Mouse (Mus musculus): ENCODE measurements at regions not wholly inside any gene's neighbourhood (a gene's known extent, or its start where the extent isn't known, plus 50 kb on each side); places are given as distances from the start of the nearest gene placed in this dataset.

DNA sequence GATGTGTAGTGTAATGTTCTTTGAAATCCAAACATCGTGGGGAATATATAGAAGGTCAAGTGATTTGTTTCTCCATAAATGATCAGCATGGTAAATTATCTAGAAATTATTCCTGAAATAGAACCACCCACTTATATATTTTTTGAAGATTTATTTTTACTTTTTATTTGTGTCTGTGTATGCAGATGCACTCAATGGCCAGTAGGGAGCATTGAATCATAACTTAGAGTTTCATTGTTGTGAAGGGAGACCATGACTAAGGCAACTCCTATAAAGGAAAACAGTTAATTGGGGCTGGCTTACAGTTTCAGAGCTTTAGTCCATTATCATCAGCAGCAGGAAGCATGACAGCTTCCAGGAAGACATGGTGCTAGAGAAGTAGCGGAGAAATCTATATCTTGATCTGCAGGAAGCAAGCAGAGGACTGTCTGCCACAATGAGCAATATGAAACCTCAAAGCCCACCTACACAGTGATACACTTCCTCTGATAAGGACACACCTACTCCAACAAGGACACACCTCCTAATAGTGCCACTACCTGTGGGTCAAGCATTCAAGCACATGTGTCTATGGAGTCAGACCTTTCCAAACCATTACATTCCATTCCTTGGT lies 359.9 kb upstream of the Hs6st1 start:
- DNase-seq = no peak
- intact Hi-C loops (cut with DNase I) = no loop called here

DNA sequence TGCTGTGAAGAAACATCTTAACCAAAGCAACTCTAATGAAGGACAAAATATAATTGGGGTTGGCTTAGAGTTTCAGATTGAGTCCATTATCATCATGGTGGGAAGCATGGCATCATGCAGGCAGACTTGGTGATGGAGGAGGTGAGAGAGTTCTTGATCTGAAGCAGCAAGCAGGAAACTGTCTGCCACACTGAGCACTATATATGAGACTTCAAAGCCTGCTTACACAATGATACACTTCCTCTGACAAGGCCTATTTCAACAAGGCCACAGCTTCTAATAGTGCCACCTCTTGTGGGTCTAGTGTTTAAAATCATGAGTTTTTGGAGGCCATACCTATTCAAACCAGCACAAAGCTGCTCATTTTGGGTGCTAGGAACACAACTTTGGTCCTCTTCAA lies 359.0 kb upstream of the Hs6st1 start:
- intact Hi-C loops (cut with DNase I) = no loop called here
- DNase-seq = no peak

DNA sequence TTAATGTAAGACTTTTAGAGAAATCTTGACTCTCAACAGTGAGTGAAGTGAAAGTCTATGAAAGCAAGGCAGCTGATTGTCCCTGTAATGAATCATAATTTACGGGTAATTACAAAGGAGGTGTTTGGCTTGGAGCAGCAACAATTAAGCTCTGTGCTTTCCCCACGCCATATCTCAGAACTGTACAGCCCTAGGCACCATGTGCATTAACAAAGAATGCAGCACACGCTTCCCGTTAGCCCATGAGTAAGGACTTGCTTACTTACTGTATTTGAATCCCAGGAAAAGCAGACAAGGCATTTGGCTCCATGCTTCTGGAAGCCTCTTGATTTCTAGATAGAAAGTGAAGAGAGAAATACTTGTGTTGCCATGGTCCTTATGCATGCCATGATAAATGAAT lies 354.2 kb upstream of the Hs6st1 start:
- no peak for DNase-seq
- intact Hi-C loops (cut with DNase I) = no loop called here

DNA sequence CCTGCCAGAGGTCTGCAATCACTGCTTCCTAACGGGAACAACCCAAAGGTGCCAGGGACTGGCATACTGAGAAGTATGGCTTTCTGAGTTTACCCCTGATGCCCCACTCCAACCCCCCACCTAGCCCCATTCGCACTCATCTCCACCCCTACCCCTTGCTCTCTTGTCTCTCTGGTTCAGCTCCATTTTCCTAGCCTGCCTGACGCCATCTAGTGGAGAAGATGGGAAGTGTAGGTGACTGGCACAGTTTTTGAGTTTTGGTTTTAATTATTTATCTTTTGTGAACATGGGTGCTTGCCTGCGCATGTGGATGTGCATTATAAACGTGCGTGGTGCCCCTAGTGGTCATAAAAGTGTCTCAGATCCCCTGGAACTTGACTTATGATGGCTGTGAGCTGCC lies 352.3 kb upstream of the Hs6st1 start:
- intact Hi-C loops (cut with DNase I) = no loop called here
- DNase-seq = no peak

DNA sequence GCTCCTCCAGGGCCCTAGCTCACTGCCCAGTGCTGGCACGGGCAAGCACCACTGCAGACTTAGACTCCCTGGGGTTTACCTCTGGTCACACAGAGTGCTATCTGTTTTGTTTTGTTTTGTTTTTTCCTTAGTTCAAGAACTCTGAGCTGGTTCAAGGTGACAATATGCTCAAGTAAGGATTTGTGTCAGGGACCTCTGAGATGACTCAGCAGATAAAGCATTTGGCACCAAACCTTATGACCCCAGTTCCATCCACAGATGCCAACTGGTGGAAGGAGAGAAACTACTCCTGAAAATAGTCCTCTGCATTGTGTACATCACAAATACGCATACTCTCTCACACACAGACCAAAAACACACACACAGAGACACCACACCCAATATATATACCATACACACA lies 351.0 kb upstream of the Hs6st1 start:
- DNase-seq = no peak
- intact Hi-C loops (cut with DNase I) = no loop called here

DNA sequence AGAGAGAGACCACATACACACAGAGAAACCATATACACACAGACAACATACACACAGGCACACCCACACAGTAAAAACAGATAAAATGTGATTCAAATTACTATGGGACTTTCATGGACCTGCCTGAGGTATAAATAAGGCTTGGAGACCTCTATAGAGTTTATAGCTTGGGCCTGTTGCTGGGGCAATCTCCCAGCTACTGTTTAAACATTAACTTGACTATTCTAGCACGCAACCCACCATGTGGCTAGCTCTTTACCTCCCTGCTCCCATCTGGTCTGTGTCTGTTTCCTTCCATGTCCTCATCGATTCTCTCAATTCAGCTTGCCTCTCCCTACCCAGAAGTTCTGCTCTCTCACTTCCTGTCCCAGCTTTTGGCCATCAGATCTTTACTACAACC lies 350.5 kb upstream of the Hs6st1 start:
- intact Hi-C loops (cut with DNase I) = no loop called here
- no peak for DNase-seq

DNA sequence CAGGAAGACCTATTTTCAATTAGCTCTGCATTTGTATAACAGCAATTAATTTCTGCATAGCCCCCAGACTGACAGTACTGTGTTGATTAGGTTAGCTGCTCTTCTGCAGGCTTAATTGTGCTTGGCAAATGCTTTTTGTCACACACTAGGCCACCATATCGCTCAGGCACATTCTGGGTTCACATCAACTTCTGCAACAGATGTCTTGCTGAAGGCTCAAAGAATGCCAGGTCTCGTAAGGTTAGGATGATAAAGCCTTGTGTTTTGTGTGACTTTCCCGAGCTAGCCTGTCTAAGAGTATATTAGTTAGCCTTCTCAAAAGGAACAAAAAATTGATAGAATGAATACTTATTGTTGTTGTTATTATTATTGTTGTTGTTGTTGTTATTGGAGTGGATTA lies 348.1 kb upstream of the Hs6st1 start:
- intact Hi-C loops (cut with DNase I) = no loop called here
- DNase-seq = no peak

DNA sequence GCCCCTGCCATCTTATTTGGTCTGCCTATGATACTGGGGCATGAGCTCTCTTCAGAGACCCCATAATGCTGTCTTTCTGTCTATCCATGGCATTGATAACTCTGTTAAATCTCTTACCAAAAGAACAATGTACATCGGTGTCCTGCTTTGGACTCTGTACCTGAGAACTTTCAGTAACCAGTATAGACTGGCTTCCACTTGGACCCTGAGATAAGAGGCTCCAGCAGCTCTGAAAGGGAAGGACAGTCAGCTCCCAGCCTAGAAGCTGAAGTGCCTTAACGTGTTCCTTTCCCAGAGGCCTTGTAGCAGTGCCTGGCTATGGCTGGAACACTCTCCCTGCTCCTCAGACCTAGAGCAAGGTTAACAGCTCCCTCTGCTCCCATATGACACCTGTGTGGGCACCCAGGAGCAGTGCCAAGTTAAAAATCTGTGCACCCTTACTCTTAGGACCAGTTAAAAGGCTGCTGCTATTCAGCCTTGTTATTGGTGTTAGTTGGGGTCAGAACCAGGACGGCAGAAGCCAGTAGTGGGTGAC lies 343.8 kb upstream of the Hs6st1 start:
- intact Hi-C loops (cut with DNase I) = loop anchor here (2.0 kb wide), 1 partner anchor 410 kb away; no protein-coding TSS in a partner anchor
- no peak for DNase-seq

DNA sequence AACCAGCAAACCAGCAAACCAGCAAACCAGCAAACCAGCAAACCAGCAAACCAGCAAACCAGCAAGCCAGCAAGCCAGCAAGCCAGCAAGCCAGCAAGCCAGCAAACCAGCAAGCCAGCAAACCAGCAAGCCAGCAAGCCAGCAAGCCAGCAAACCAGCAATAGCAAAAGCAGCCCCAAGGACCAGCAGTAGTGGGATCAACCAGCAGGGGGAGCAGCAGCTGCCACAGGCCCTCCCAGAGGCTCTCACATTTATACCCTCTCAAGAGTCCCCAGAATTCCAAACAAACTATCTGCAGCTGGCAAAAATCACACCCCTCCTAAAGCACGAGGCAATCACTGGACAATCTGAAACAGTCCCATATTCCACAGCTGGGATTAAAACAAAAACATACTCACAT lies 341.6 kb upstream of the Hs6st1 start:
- intact Hi-C loops (cut with DNase I) = loop anchor here (2.0 kb wide), 1 partner anchor 338 kb away; no protein-coding TSS in a partner anchor
- peak; percentile 55 to 66 for DNase-seq

DNA sequence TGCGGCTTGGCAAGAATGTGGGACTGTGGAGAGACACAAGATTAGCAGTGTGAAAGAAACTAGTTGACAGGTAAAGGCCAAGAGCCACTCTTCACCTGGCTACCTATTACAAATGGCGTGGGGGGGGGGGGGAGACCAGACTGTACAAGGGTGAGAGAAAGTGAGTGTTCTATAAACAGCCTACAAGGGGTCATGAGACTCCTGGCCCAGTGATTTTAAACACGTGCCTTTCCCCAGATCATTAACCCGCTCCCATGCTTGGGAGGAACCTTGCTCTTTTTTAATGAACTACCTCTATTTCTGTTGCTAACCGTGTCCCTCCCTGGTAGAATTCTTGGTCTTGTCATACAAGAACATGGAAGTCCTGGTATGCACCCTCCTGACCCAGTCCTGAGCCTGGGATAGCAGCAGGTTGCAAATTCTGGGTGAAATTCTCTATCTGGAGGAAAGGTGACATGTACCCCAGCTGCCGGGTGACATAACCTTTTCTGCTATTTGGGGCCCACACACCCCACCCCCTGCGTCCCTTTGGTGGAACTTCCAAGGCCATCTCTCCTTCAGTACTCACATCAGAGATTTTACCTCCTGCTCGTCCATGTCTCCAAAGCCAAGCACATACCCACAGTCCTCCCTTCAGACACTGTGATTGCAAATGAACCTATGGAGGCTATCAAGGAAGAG lies 340.8 kb upstream of the Hs6st1 start:
- no peak for DNase-seq
- intact Hi-C loops (cut with DNase I) = loop anchor here (2.0 kb wide), 1 partner anchor 337 kb away; no protein-coding TSS in a partner anchor

DNA sequence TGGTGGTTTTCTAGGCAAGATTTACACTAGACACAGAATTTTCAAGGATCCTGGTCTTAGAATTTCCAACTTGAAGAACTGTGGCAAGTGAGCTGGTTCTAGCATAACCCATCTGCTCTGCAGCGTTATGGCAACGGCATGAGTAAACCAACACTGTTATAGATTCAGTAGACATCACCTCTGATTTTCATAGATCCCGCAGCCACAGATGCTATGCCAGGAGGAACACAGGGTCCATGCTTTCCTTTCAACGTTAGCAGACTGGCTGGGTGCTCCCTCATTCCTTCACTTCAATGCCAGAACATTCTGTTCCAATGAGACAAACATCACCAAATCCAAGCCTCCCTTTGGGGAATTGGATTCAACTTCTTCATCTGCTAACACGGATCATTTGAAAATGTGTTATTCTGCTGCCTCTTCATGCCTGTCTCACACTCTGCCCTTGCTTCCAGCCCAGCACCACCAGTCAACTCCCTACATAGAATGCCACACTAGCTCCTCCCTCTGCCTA lies 338.4 kb upstream of the Hs6st1 start:
- intact Hi-C loops (cut with DNase I) = no loop called here
- DNase-seq = no peak

DNA sequence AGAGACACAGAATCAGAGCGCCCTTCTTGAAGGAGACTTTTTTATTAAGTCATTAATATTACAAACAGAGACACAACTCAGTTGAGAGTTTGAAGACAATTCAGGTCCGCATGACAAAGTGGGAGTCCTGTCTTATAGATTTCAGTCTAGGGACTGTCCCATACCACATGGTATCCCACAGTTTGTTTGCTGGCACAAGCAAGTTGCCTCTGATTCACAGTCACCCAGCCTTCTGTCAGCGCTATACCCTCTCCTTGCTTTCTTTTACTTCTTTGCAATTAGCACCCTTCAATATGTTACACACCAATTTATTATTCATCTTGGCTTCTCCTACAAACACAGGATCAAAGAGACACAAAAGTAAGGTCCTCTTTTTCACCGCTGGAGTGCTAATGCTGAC lies 337.9 kb upstream of the Hs6st1 start:
- intact Hi-C loops (cut with DNase I) = no loop called here
- DNase-seq = no peak

DNA sequence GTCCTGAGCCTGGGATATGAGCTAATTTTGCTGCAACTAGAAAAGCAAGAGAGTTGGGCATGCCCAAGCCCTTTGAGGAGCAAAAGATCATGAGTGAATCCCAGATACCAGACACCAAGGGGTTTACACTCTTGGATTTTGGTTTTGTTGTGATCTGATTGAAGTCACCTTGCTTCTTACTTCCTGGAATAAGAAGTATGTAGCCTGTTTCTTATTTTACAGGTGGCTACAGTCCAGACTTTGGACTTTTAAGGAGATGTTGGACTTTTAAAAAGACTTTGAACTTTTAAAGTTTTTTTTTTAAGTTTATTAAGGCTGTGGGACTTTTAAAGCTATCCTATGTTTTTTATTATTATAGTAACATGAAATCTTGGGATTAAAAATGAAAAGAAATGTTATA lies 332.0 kb upstream of the Hs6st1 start:
- DNase-seq = no peak
- intact Hi-C loops (cut with DNase I) = no loop called here

DNA sequence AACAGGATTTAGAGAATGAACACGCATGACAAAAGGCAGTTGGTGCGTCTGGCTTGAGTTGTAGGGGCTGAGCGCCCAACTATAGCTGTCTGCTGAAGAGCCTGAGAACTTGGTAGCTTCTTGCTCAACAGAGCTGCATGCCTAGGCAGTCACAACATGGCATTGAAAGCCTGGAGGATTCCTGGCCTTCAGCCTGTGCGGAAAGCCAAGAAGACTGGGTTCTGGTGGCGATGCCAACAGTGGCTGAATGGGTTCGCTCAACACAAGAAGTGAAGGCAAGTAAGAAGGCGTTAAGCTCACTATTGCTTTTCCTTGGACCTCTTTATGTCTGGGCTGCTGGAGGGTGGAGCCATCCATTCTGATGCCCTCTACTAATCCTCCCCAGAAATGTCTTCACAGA lies 318.6 kb upstream of the Hs6st1 start:
- intact Hi-C loops (cut with DNase I) = loop anchor here (10.0 kb wide), 1 partner anchor 315 kb away; the partner anchor contains the start of gene Hs6st1
- DNase-seq = no peak

DNA sequence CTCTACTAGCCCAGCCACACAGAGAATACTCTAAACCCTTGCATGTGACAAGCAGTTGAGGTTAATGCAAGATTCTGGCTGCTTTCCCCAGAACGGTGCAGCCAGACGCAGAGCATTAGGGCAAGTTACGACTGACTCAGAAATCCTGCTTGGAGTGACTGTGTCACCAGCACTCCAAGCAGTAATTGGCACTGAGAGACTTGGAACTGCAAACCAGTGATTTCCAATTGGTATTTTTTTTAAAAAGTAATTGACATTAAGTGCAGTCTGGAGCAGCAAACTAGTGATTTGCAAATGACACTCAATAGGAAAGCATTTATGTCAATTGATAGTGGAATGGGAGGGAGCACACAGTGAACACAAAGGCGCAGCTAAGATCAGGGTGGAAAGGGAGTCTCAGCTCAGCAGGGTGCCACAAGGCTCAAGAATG lies 318.1 kb upstream of the Hs6st1 start:
- intact Hi-C loops (cut with DNase I) = loop anchor here (10.0 kb wide), 1 partner anchor 315 kb away; the partner anchor contains the start of gene Hs6st1
- DNase-seq = no peak

DNA sequence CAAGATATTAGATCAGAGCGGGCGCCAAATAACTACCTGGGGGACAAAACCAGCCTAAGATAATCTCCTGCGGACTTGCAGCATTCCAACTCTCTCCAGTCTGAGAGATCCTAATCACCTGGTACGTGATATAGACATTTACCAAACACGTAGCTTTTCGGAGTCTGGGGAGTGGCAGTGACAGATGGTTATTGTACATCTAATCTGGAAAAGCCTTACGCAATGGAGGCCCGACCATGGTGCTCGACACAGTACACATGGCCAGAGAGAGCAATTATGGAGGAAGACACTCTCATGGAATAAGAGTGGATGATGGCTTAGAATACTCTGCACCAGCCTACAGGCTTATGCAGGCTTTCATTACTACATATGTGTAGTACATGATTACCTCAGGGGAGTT lies 315.6 kb upstream of the Hs6st1 start:
- intact Hi-C loops (cut with DNase I) = loop anchor here (10.0 kb wide), 1 partner anchor 312 kb away; the partner anchor contains the start of gene Hs6st1
- DNase-seq = no peak

DNA sequence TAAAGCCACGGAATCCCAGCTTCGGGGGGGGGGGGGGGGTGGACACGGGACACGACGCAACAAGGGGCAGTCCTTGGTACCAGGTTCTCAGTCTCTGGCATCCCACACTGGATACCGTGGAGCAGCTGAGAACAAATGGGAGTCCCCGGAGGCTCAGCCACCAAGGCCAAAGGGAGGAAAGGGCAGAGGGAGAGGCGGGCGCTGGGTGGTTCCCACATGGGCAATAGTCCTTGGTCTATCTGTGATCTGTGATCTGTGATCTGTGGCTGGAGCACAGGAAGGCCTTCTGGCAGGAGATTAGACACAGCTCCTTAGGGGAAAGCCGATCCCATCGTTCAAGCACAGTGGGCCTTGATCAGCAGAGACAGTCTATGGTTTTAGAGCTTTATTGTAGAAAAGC lies 314.0 kb upstream of the Hs6st1 start:
- intact Hi-C loops (cut with DNase I) = loop anchor here (10.0 kb wide), 1 partner anchor 311 kb away; the partner anchor contains the start of gene Hs6st1
- DNase-seq = no peak

DNA sequence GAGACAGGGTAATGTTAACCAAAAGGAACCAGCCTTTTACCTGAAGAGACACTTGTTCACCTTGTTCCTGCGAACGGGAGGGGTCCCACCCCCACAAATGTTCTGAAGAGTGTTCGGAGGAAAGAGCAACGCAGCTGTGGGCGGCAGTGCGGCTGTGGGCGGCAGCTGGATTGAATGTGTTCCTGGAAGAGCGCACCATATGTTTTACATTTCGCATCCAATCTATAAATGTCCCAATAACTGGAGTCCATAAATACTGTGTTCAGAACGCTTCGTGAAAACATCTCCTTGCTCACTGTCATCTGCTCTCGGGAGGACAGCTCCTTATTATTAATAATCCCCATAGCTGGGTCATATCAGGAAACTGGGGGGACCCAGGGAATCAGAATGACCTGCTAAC lies 309.2 kb upstream of the Hs6st1 start:
- DNase-seq = no peak
- intact Hi-C loops (cut with DNase I) = loop anchor here (10.0 kb wide), 1 partner anchor 306 kb away; the partner anchor contains the start of gene Hs6st1

DNA sequence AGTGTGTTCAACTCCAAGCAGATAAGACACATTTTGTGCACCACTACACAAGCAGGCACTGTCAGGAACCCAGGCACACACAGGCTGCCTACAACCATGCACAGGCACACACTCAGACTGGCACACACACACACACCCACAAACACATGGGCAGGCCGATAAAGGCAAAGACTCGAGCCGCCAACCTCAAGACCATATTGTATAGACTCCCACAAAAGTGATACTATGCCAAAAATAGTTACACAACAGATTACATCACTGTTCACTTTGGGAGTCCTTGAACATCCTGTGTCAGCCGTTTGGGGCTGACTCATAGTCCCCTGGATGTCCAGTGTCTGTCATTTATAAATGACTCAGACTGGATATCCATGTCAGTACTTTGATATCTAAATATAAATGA lies 308.6 kb upstream of the Hs6st1 start:
- no peak for DNase-seq
- intact Hi-C loops (cut with DNase I) = loop anchor here (10.0 kb wide), 1 partner anchor 305 kb away; the partner anchor contains the start of gene Hs6st1

DNA sequence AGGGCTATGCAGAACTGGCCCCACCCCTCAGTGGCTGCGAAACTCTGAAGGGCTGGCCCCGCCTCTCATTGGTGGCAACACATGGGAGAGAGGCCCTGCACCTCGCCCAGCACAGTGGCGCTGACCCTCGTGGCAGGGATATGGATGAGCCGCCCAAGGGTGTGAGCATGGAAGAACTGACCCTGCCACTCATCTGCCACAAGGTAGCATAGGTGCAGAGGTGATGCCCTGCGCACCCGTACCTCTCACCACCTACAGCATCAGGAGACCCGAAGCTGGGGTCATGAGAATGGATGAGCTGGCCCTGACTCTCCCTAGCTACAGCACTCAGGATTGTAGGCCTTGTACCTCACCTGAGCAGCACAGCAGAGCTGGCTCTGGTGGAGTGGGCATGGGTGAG lies 305.1 kb upstream of the Hs6st1 start:
- no peak for DNase-seq
- intact Hi-C loops (cut with DNase I) = no loop called here

DNA sequence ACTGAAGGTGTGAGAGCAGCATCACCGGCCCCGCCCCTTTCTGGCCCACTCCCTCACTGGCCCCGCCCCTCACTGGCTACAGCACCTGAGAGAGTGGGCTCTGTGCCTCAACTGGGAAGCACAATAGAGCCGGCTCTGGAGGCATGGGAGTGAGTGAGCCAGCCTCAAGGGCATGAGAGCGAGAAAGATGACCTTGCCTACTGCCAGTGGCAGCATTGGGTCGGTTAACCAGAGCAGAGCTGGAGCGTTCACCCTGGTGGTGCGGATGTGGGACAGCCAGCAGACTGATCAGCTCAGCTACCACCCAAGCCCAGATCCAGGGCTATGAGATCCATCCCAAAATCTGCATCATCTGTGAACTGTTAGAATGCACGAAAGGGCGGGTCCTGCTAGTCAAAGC lies 304.7 kb upstream of the Hs6st1 start:
- intact Hi-C loops (cut with DNase I) = no loop called here
- DNase-seq = no peak

DNA sequence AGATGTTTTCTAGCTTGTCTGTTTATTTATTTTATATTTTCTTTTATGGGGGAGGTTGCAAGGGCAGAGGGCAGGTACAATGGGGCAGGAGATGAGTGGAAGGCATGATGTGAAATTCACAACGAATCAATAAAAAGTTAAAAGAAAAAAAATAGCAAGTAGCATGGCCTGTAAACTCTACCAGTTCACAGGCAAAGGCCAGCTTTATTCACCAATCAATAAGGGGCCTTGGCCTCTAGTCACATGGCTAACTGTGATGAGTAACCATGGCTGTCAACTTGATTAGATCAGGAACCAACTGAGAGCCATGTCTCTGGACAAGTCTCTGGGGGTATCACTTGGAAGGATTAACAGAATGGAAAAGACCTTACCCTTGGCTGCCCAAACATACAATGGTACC lies 304.1 kb upstream of the Hs6st1 start:
- intact Hi-C loops (cut with DNase I) = no loop called here
- no peak for DNase-seq
